Mouse (Mus musculus) gonadal fat pad, adult 2 months (tissue): ENCODE measurements around the gene A630076J17Rik. TPM values are rescaled to one million over a fixed set of nuclear protein-coding genes. Genes with fewer than 3 reads are reported as not detected.

Source experiments
- DNase-seq: peaks from one replicate; pipeline ENCODE4 v3.0.0-alpha.2; 2012; ENCODE audit warnings: low read depth
- polyA plus RNA-seq: library from polyadenylated mRNA; depleted of rRNA; stranded (reverse); fragments of >200 nt; gene quantifications from 2 replicates; pipeline ENCODE4 v1.2.3, GENCODE M21; 2012; rRNA removed

The A630076J17Rik gene
- polyA plus RNA-seq, result 0.07 TPM in 1 of 2 replicates, not detected in the other

GRCm38 (mm10) chr3:107230527-107230926 is at the start of gene A630076J17Rik:
Gene A630076J17Rik (plus strand): TSS chr3:107230614.
- no peak for DNase-seq

DNA sequence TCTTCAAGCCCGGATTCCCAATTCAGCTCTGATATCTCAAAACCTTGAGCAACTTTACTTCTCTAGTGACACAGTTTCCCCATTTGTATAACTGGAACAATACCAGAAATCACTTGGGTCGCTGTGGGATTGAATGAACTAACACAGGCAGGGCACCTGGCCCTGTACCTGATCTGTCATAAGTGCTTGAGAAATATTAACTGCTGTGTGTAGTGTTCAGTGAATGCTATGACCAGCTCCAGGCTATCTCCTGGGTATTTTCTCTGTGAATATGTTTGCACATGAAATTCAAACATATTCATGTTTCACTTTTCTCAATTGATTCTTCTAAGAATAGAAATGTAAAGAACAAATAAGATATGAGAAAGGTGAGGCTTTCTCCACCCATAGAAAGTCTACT is 49.6 kb upstream of the A630076J17Rik start:
- DNase-seq, result no peak

DNA sequence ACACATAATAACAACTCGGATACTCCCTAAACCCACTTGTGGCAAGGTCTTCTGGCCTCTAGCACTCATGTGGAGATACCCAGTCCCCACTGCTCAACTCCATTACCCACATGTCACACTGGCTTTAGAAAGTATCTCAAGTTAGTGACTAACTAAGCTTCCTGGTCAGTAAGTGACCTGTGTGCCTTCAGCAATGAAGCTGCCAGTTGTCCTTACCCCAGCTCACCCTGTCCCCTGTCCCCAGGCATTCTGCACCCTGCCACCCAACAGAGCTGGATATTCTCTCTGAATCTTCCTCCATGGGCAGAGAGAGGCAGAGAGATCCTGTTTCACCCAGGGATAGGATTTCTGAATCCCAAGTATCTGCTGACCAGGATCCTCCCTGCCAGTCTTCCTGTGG is 47.7 kb upstream of the A630076J17Rik start, which contains the start of gene Kcna10:
Gene Kcna10, plus strand, starts transcription at position 301 of the 400 bp plus-strand sequence.
- DNase-seq, result no peak

DNA sequence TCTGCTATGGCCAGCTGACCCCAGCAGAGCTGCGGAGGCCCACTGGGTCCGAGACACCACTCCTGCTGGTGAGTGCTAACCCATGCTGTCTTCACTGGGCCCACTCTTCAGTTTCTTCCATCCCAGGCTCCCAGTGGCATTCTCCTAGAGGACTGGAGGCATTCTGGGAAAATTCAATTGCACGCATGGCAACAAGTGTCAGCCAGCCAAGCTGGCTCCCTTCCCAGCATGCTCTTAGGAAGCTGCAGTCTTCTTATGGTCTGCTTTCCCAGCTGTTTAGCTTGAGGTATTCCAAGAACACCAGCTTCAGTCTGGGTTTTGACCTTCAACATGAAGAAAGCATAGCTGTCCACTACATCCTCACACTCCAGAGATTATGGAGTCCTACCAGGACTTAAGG is 47.2 kb upstream of the A630076J17Rik start:
- DNase-seq, result no peak

DNA sequence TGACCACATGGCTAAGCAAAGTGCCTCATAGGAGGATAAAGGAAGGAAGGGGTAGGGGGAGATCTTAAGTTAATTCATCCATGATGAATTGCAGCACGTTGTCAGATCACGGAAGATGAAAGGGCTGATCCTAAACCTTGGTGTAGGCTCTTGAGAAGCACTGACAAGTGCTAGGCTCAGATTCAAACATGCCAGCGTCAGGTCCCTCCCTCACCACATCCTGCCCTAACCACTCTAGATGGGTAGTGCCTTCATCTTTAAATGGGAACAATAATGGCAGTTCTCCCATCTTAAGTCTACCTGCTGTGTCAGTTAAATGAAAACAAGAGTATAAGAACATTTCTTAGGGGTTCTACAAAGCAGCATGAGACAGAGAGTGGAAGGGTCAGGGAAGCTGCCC is 44.8 kb upstream of the A630076J17Rik start:
- DNase-seq, result no peak

- DNase-seq, result no peak
Measured at GRCm38 (mm10) chr3:107187022-107187421, 43.4 kb upstream of the A630076J17Rik start.

DNA sequence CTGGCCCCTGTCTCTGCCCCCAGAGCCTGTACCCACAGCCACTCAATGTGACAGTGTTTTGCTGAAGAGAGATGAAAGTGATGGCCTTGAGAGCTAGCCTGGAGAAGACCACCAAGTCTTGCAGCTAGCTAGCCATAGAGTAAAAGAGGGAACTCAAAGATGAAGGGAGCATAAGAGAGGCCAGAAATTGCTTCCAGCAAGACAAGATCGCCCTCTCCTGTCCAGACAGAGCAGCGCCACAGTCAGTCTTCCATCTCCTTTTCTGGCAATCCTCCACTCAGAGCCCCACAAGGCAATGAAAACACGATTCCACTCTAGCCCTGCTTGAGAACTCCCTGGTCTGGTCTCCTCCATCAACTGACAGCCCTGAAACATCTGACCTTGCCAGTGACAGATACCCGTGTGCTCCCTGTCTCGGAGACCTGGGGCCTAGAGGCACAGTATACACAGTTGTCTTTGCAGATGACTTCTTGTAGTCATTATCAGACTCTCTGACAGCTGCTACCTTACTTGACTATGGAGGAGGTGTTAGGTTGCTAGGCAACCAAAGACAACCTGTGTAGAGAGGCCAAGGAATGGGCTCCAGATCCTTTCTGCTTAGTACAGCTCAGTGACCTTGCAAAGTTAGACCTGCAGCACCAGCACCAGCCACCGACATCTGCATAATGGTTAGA is 42.1 kb upstream of the A630076J17Rik start:
- DNase-seq, result no peak

GRCm38 (mm10) chr3:107201310-107202180 is 28.9 kb upstream of the A630076J17Rik start:
- no peak for DNase-seq

- DNase-seq, result no peak
Measured at GRCm38 (mm10) chr3:107204413-107204812, 26.0 kb upstream of the A630076J17Rik start.

DNA sequence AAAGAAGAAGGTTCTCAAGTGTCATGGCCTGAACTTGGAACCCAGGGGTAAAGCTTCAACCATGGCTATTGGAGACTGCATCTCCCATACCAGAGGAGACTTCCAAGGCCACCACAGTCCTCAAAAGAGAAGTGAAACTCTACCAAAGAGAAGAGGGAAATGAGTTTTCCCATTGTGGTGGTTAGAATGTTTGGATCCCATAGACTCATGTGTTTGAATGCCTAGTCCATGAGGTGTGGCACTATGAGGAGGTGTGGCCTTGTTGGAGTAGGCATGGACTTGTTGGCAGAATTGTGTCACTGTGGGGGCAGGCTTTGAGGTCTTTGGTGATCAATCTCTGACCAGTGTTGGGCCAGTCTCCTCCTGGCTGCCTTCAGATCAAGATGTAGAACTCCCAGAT is 25.2 kb upstream of the A630076J17Rik start:
- DNase-seq, result no peak

DNA sequence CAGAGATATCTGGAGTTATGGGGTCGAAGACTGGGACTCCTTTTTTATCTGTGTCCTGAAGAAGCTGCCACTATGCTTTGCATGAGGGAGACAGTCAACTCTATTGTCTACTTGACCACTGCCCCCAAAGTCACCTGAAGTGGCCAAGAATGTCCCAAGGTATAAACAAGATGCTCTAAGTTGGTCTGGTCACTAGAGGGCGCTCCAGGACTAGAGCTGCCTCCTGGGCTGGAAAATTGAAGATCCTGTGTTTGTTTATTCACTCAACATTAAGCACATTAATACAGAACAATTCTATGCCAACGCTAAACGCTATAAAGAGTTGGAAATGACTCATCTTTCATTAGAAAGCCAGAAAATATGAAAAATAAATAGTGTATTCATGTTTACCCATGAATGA is 24.4 kb upstream of the A630076J17Rik start:
- no peak for DNase-seq

- no peak for DNase-seq
Measured at GRCm38 (mm10) chr3:107206490-107207150, 23.8 kb upstream of the A630076J17Rik start.

DNA sequence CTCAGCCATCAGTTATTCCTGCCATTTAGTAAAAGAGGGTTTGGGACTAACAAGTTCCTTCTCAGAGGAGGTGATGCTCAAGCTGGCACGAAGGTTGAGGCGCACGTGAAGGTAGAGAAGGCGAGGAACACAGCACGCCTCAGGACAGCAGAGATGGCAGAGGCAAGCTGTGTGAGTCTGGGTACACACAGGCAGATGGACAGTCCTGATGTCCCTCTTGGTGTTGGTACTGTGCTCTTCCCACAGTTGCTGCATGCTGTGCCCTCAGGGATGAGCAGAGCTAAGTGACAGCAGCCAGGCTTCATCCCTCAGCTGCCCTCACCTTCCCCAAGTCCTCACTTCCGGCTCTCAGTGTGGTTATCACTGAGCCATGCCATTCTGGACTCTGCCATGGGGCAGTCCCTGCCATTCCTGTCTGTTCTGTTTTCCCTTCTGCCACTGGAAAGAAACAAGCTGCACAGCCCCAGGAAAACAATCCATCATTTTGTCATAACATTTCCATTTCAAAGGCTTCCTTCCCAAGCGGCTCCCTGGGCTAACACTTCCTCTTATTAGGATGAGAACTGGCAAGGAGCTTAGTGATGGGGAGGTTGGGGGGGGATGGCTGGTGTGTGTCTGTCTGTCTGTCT is 22.7 kb upstream of the A630076J17Rik start:
- DNase-seq, result no peak

DNA sequence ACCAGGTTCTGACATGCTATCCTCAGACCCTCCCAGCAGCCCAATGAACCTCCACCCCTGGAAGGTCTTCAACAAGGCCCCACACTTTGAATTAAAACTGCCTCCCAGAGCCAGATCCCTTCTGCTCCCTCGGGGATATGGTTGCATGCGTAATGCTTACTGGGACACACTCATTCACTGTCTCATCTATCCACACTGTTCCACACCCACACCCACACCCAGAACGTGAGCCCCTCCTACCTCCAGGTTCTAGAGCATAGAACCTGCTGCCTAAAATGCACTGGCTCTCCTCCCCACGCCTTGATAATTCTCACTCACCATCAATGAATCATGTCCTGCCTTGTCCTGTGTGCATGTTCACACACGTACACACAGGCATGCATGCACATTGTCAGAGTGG is 15.8 kb upstream of the A630076J17Rik start:
- no peak for DNase-seq

DNA sequence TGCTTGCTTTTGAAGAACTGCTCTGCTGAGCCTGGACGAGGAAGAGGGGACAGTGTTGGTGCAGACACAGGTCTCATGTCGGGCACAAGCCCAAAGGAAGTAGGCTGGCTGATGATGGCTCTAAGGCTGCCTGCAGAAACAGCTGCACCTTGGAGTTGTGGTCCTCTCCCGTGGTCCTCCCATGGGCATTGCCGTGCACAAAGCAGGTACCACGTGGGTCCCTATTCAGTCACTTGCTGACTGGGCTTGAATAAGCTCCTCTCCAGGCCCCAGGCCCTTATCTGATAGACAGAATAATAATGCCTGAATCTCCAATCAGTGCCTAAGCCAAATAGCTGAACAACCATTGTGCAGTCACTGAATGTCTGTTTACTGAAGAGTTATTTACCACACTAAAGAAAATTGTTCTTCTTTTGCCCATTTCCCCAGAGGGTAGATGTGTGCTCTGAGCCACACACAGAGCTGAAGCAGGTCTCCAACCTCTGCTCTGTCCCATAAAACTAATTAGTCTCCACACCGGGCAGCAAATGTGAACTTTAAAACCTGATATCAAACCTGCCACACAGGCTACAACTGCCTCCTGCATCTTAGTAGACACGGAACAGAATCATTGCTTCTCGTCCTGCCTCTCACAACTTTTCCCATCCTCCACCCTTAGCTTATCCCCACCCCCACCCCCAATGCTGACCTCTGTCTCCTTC is 13.9 kb upstream of the A630076J17Rik start:
- no peak for DNase-seq

DNA sequence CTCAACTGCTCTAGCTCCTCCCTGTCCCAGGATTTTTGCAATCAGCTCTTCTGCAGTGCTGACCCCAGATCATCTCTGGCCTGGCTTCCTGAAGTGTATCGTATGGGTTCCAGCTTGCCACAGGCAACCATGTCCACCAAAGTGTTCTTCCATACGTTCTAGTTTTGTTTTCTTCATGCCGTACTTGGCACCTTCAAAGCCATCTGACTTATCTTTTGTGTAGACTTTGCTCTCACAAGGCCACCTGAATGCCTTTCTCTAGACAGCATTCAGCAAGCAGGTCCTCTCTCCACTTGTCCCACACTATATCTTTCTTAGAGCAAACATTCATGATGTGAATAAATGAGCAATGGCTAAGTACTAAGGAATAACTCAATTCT is 13.3 kb upstream of the A630076J17Rik start:
- DNase-seq, result no peak

DNA sequence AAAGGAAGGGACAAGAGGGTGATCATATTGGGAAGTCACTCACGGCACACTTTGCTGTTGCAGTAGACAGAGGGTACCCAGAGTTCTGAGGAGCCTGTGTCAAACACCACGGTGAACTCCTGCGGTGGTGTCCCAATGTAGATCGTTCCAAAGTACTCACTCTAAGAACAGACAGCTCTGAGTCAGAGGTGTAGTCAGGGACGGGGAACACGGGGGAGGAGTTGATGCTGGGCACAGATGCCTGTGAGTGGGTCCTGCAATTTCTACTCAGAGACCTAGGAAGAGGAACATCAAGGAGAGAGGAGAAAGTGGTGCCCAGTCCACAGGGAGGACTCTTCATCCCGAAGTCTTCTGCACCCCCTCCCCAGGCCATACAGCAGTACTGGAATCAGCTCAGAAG is 11.8 kb upstream of the A630076J17Rik start:
- no peak for DNase-seq

DNA sequence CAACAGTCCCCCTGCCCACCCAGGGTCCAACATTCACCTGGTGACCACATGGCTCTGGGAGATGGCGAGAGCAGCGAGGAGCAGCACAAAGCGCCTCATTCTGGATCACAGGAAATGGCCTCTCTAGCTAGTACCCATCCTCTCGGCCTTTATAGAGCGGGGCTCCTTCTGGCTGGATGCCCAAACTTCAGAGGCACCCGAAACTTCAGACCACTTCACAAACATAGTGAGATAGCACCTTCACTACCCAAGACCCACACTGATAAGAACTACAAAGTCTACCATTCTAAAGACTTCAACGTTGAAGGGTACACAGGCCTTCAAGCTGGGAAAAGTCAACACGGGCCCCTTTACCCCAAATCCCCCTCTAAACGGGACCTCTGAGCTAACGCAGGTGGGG is 8.8 kb upstream of the A630076J17Rik start, which contains the start of gene Cym:
Gene Cym, minus strand, starts transcription at position 125 of the 400 bp plus-strand sequence.
- DNase-seq, result no peak

- DNase-seq, result no peak
Measured at GRCm38 (mm10) chr3:107223230-107223629, 7.2 kb upstream of the A630076J17Rik start.

DNA sequence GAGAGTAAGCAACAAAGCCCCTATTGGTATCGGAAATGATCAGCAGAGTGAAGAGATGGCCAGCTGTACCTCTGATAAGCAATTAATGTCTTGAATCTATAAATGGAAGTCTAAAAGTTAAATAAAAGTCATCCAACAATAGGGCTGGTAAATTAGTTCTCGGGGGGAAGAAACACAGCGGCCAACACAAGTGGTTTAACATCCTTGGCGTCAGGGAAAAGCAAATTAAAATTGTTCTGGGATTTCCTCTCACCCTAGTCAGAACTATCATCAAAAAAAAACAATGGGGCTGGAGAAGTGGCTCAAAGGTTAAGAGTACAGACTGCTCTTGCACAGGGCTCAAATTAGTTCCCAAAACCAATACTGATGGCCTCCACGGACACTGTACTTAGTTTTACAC is 4.6 kb upstream of the A630076J17Rik start:
- no peak for DNase-seq

DNA sequence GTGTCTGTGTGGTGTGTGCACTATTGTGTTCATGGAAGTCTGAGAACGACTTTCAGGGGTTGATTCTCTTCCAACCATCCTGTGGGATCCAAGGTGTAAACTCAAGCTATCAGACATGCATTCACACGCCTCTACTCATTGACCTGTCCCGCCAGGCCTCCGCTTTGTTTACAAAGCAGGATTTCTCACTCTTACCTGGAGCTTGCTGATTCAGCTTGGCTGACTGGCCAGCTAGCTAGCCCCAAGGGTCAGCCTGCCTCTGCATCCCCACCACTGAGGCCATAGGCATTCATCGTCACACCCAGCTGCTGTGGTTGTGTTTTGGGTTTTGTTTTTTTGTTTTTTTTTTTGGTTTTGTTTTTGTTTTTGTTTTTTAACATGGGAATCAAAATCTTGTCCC is 1.2 kb upstream of the A630076J17Rik start:
- no peak for DNase-seq
